Mouse (Mus musculus): ENCODE results near the gene Trim43a.
"Not testable (repeated sequence)": the region's sequence is repeated elsewhere in the genome, so short reads cannot be mapped to it uniquely, and the experiment has no call there.

Gene Trim43a

DNA sequence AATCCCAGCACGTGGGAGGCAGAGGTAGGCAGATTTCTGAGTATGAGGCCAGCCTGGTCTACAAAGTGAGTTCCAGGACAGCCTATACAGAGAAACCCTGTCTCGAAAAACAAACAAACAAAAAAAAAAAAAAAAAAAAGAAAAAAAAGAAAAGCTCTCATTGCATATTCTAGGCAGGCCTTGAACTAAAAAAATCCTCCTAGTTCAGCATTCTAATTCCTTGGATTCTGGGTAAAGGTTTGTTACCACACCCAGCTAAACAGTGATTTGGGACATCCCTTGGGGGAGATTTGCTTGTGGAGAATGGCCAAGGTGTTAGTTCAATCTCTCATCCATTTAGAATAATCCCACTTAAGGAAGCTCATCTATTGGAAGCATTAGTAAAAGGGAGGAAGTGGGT, at the start of gene Trim43a:
Trim43a (plus strand) TSS at position 301 of the 400 bp plus-strand sequence.
- DNase-seq = not testable (repeated sequence)

DNA sequence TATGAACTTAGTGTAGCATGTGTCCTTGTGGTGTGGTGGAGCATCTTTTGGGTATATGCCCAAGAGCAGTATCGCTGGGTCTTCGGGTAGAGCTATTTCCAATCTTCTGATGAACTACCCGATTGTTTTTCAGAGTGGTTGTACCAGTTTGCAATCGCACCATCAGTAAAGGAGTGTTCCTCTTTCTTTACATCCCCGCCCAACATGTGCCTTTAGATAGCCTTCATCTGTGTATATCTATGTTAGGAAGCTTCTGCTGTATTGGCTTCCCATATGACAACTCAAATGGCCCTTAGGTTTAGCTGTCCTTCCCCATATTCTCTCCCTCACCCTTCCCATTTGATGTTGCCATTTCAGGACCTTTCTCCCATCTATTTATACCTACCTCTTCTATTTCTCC, 46.6 kb upstream of the Trim43a start:
- DNase-seq = no peak

DNA sequence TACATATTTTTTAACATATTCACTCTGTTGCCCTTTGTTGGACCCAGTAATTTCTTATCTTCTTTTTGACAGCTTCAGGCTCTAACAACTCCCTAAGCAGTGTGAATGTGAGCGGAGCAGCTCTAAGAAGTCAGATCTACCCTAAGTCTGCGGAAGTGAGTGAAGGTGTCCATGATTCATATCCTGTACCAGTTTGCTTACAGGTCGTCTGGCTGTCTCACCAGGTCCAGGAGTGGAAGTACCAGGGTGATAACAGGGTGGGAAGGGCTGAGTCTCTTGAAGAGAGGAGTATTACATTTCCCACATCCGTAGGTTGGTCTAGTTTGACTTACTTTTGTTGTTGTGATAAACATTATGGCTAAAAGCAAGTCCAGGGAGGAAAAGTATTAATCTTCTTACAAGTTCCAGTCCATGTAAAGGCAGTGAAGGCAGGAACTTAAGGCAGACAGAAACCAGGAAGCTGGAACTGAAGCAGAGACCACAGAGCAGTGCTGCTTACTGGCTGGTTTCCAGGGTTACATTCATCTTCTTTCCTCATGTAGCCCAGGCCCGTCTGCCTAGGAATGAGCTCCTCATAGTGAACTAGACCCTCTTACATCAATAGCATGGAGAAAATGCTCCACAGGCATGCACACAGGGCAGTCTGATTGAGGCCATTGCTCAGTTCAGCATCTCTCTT, 41.0 kb upstream of the Trim43a start:
- DNase-seq = no peak

DNA sequence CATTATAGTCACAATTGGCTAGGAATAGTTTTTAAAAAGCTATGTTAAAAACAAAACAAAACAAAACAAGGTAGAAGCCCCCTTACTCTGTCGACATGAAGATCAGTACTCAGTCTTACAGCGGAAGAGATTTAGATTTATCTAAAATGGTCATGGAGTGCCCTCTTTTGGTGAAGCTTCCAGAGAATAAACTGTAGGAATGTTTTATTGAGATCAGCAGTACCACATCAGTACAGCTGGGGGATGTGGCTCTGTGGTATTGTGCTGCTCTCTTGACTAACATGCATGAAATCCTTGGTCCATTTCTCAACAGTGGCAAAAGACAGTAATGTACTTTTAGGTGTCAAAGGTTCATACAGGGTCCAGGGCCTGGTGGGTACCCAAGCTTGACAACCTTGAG, 37.9 kb upstream of the Trim43a start:
- peak; percentile 59 for DNase-seq

DNA sequence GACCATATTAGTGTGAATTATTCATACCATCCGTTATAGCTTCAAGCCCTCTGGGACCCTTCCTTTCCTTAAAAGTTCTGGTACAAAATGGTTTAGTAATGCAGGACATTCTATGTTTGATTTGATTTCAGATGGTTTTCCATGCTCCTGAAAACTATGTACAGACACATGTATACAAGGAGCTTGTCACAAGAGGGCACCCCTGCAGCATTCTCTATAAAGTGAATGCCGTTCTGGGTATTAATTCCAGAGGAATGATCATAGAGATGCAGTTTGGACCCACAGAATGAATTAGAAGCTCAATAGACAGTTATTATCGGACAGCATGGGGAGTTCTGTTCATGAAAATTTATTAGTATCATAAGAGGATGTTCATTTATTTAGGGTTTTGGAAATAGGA, 35.2 kb upstream of the Trim43a start:
- no peak for DNase-seq

DNA sequence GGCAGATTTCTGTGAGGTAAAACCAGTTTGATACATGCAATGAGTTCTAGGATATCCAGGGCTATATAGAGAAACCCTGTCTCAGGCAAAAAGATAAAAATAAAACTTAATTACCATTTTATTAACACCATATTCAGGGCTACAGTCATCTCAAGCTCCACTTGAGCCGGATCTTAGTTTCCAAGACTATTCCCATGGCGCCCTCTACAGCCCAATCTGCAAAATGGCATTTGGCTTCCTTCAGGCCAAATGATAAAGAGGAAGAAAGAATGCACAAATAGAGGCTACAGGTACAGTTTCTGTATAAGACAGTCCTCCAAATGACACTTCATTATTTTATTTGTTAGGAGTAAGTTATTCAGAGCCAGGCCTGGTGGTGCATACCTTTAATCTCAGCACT, 34.5 kb upstream of the Trim43a start:
- peak; percentile 71 for DNase-seq

DNA sequence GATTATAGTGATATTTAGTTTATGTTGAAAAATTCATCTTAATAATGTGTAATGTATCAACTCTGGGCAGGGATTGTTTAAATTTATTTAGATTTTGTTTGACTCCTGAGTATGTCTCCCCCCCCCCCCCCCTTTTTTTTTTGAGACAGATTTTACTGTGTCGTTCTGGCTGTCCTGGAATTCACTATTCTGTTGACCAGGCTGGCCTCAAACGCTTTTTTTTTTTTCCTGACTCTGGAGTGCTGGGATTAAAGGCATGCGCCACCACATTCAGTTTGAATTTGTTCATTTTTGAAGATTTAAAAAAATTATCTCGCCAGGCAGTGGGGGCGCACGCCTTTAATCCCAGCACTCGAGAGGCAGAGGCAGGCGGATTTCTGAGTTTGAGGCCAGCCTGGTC, 34.0 kb upstream of the Trim43a start:
- DNase-seq = no peak

DNA sequence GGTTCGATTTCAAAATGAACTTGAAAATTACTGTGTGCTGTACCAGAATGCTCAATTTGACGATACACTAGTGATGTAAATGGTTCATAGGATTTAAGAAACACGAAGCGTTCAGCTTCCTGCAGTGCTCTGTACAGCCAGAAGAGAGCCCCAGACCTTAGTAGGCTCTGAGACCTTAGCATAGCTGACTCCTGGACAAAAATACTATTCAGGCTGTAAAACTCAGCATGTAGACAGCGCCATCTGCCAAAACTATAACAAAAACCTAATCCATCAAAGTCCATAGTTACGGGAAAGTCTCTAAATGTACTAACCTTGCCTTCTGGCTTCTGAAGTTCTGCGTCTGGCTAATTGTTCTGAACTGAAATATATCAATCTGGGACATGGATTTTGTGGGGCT, 33.4 kb upstream of the Trim43a start:
- DNase-seq = peak; percentile 61

DNA sequence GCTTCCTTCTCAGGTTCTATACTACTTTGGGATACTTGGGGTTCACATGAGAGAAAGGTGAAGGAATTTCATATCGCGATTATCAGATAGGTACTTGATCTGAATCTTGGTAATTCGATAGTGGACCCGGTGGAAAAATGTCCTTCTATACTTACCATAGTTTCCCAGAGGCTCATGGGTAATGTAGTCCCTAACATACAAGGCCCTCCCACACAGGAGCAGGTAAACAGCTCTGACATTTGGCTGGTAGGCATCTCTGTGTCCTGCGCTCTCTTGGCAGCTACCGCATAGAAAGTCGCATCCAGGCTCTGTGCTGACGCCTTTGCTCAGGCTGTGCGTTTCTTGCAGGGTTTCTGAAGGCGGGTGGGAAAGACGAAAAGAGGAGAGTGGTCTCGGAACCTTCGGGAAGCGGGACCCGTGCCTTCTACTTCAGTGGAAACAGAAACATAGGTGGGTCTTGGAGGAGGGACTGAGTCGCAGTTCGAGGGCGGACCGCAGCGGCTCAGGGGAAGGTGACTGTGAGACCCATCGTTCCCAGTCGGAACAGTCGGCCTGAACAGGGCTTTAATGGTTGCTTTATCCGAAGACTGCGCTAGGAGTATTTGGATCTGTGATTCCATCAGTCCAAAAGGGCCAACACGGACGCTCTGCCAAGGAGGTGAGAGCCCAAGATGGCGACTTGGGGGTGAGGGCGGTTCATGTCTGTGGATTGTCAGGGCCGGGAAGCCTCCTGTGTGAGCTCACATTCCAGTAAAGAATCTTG, 32.7 kb upstream of the Trim43a start, which contains the start of gene Zfp949:
Zfp949 (plus strand) TSS at position 170 of the 763 bp plus-strand sequence.
- peak; percentile 93 for DNase-seq

DNA sequence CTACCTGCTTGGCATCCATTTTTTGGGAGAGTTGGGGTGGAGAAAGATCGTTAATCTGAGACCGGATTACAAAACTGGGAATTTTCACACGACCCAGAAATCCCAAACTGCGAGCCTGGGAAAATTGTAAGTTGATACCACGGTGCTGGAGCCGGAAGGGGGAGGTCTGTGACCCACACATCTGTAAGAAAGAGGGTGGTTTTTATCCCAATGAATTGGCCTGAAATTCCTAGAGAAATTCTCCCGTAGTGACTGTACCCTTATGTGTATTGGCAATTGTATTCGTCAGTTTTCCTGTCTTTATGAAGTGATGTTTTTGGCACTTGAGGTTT, 32.1 kb upstream of the Trim43a start:
- DNase-seq = no peak

DNA sequence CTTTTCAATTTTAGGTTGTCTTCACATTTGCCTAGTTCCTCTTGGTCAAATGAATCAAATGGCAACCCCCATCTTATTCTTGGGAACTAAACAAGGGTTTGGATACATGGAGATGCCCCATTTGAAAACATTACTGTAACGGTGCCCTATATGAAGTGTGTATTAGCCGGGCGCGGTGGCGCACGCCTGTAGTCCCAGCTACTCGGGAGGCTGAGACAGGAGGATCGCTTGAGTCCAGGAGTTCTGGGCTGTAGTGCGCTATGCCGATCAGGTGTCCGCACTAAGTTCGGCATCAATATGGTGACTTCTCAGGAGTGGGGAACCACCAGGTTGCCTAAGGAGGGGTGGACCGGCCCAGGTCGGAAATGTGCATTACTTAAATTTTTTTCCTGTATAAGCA, 27.6 kb upstream of the Trim43a start:
- DNase-seq = no peak

DNA sequence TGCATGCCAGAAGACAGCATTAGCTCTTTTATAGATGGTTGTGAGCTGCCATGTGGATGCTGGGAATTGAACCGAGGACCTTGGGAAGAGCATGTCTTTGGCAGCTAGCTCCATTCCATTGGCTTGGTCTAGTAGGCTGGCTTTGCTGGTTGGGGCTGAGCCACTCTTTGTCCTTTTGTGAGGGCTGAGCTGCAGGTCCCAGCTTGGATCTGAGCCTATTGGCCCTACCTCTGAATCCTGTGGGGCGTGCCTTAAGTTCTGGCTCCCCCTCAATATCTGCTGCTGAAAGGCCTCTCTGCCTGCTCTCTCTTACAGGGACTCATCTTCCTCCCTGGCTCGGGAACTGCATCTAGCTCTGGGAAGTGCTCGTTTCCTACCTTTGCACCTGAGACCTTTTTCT, 22.5 kb upstream of the Trim43a start:
- DNase-seq = no peak

DNA sequence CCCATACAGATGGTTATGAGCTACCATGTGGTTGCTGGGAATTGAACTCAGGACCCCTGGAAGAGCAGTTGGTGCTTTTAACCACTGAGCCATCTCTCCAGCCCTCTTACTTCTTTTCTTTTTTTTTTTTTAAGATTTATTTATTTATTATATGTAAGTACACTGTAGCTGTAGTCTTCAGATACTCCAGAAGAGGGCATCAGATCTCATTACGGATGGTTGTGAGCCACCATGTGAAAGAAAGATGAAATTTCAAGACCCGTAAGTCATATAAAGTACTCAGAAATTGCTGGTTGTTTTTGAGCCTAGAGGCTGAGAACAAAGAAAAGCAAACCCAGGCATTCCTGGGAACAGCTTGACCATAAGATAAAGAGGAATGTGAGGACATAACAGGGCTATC, 19.2 kb upstream of the Trim43a start:
- not testable (repeated sequence) for DNase-seq

DNA sequence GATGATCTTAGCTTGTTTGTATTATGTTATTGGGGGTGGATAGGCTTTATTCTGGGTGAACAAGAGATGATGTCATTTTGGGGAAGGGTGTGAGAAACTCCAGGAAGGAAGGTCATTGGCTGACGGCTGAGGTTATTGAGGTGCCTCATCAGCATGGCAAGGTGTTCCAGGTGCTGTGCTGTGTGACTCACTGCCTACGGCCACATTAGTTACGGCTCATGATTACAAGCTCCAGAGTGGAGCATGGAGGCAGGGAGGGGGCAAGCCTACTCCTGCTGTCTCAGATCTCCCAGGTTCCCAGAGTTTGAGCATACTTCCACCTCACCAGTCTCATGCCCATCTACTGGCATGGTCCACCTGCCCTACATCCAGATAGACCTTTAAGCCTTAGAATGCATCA, 10.2 kb upstream of the Trim43a start:
- not testable (repeated sequence) for DNase-seq

DNA sequence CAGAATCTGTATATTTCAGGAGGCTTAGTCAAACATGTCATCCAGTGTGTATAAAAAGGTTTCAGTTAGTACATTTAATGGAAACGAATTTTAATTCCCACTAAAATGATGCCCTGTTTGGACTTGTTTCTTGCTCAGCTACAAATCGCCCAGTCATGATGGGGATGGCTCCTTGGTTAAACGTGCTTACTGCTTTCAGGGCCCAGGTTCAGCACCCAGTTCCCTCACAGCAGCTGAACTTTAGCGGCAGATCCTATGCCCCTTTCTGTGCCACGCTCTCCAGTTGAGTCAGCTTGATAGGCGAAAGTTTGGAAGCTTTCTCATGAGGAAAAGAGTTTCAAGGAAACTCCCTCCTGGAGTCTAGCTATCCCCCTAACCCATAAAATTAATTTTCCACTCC, 13.0 kb downstream of the Trim43a start:
- not testable (repeated sequence) for DNase-seq

DNA sequence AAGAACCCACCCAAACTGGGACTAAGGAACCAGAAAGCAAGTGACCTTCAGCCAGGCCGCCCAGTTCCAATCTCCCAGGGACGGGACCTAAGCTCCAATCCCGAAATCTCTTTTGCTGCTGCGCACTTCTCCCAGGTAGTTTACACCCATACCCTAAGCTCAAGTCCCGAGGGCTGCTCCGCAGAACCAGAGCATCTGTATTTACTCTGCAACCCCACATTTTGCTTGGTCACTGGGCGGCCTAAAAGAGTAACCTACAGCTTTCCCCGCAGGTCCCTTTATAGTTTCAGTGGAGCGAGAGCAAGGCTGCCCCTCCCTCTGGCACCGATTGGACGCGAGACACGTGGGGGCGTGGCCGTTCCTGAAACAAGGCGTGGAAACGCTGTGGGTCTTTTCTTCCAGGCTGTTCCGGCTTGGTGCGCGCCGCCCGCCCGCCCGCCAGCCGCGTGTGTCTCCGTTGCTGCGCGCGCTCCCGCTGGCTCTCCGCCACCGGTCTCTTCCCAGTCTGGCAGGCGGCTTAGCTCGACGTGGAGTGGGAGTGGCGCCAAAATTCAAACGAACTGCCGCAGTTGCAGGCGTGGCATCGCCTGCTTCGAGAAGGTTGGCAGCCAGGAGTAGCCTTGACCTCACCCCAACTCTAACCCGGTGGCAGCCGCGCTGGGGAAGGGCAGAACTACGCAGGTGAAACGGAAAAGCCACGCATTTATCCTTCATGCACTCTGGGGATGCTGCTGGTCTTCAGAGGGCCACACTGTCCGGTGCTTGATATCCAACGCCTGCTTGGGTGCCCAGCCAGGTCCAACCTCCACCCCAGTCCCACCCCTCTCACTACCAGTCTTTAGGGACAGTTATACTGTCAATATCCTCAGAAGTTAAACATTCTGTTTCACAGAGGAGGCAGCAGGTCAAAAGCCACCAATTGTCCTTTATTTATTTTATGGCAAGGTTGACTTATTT, 18.8 kb downstream of the Trim43a start:
- DNase-seq = peak; percentile 100

DNA sequence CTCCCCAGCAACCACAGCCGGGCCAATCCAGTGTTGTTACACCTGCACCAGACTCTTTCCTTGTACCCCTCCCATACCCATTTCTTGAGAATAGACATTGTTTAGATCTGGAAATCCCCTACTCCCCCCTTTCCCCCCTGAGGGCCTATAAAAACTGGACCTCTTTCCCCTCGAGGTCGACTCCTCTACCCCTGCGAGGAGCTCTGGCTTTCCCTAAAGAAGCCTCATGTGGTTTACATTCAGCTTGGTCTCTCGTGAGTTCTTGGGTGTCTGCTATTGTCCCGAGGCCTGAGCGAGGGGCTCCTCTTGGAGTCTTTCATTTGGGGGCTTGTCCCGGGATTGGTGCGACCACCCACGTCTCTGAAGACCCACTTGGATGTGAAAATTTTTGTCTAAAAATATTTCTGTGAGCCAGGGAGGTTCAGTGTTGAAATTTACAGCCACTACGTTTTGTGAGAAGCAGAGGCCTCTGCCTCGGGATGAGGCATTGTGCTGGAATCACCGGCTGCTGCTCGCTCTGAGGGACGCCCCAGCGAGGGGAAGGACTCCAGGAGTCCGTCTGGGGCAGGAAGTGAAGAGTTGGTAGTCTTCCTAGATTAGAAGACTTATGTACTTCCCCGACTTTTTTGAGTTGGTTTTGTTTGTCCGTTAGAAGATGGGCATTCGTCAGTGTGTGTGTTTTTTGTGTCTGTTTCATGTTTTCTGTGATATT, 45.3 kb downstream of the Trim43a start:
- not testable (repeated sequence) for DNase-seq

DNA sequence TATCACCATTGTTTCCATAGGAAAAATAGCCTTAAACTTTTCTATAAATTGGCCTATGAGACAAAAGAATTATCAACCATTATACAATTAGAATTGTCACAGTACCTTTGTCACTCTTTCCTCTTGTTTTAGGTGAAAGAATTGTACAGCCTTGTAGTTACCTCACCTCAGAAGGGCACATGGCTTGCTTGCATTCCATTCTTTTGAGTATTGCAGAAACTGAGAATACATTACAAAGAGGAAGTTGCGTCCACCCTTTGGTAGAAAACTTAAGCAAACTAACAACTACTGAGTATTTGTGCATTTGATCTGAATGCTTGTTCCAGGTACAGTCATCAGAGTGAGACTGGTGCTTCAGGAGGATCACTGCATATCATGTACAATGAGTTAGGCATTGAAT, 57.4 kb downstream of the Trim43a start:
- not testable (repeated sequence) for DNase-seq

Measured in lung, postnatal 36 days (tissue).